Mouse (Mus musculus) c-Kit-positive CD71-positive TER-119-positive erythroid progenitor cells, embryonic 14.5 days (primary cell): ENCODE data around the gene Ndufc2.

Source experiments
- DNase-seq: peaks from one replicate; pipeline ENCODE4 v3.0.0-alpha.2; 2013; ENCODE audit warnings: low spot score

Gene Ndufc2

GRCm38 (mm10) chr7:97387561-97388147 is 12.1 kb upstream of the Ndufc2 start:
- DNase-seq, result no peak

GRCm38 (mm10) chr7:97388541-97388940 is 11.3 kb upstream of the Ndufc2 start:
- DNase-seq, result no peak

- no peak for DNase-seq
Measured at GRCm38 (mm10) chr7:97391293-97392078, 8.3 kb upstream of the Ndufc2 start.

GRCm38 (mm10) chr7:97392079-97392445 is 7.7 kb upstream of the Ndufc2 start:
- DNase-seq, result no peak

- no peak for DNase-seq
Measured at GRCm38 (mm10) chr7:97394375-97394774, 5.4 kb upstream of the Ndufc2 start.

- no peak for DNase-seq
Measured at GRCm38 (mm10) chr7:97398943-97399342, 860 bp upstream of the Ndufc2 start.

- DNase-seq, result no peak
Measured at GRCm38 (mm10) chr7:97407145-97407544, 7.3 kb downstream of the Ndufc2 start.

- no peak for DNase-seq
Measured at GRCm38 (mm10) chr7:97411106-97411505, 11.3 kb downstream of the Ndufc2 start.

GRCm38 (mm10) chr7:97411575-97411974 is 11.8 kb downstream of the Ndufc2 start:
- no peak for DNase-seq

GRCm38 (mm10) chr7:97413981-97414380 is 14.2 kb downstream of the Ndufc2 start:
- no peak for DNase-seq

GRCm38 (mm10) chr7:97414426-97414825 is 14.6 kb downstream of the Ndufc2 start:
- no peak for DNase-seq

- DNase-seq, result no peak
Measured at GRCm38 (mm10) chr7:97414915-97415687, 15.3 kb downstream of the Ndufc2 start.

- no peak for DNase-seq
Measured at GRCm38 (mm10) chr7:97416473-97416872, 16.7 kb downstream of the Ndufc2 start.

GRCm38 (mm10) chr7:97416906-97417777 is 17.3 kb downstream of the Ndufc2 start, which contains the start of gene Thrsp:
TSS of gene Thrsp (minus strand) at chr7:97417730.
- no peak for DNase-seq

- DNase-seq, result no peak
Measured at GRCm38 (mm10) chr7:97418717-97419116, 18.9 kb downstream of the Ndufc2 start.

GRCm38 (mm10) chr7:97419163-97419562 is 19.4 kb downstream of the Ndufc2 start:
- DNase-seq, result no peak

GRCm38 (mm10) chr7:97420406-97420805 is 20.6 kb downstream of the Ndufc2 start:
- no peak for DNase-seq

GRCm38 (mm10) chr7:97420958-97421651 is 21.3 kb downstream of the Ndufc2 start:
- no peak for DNase-seq

GRCm38 (mm10) chr7:97423754-97424153 is 24.0 kb downstream of the Ndufc2 start:
- DNase-seq, result no peak

- peak; percentile 72 for DNase-seq
Measured at GRCm38 (mm10) chr7:97424621-97425245, 24.9 kb downstream of the Ndufc2 start.

GRCm38 (mm10) chr7:97426566-97426965 is 26.8 kb downstream of the Ndufc2 start:
- no peak for DNase-seq
